Mouse (Mus musculus): ENCODE data around the gene Dhcr24.

DNA sequence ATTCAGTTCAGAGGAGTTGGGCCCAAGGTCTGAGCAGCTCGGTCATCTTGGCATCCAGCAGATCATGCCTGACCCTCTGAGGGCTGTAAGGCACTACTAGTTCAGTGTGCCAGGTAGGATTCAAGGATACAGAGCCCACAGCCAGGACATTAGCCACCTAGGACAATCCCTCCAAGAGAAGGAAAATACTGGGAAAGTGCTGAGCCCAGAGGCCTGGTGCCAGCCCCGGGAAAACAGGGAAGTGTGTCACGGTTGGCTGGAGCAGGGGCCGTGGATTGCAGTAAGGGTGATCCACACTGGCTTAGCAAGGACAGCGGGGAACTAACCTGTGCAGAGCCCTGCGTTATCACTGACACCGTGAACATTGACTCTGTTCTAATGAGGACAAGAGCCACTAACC lies 16.7 kb downstream of the Dhcr24 start:
- TF ChIP-seq POLR2A (IDR thresholded peaks at IDR 0.05; ENCODE audit: low read depth, low read length) (no peak), CTCF (IDR thresholded peaks at IDR 0.05; ENCODE audit: extremely low read depth, insufficient read length, insufficient replicate concordance, low read depth, low read length) (no peak)

Data from small intestine, adult 2 months (tissue).